Mouse (Mus musculus): ENCODE measurements at regions not wholly inside any gene's neighbourhood (a gene's known extent, or its start where the extent isn't known, plus 50 kb on each side); places are given as distances from the start of the nearest gene placed in this dataset.

GRCm38 (mm10) chr4:153696426-153697040 lies 213.9 kb upstream of the Ajap1 start:
- no peak for DNase-seq (ENCODE audit: low spot score in 2 of 2)
- intact Hi-C loops (cut with DNase I): no loop called here

GRCm38 (mm10) chr4:153707218-153707617 lies 224.6 kb upstream of the Ajap1 start:
- intact Hi-C loops (cut with DNase I): no loop called here
- DNase-seq (ENCODE audit: low spot score in 2 of 2): no peak

DNA sequence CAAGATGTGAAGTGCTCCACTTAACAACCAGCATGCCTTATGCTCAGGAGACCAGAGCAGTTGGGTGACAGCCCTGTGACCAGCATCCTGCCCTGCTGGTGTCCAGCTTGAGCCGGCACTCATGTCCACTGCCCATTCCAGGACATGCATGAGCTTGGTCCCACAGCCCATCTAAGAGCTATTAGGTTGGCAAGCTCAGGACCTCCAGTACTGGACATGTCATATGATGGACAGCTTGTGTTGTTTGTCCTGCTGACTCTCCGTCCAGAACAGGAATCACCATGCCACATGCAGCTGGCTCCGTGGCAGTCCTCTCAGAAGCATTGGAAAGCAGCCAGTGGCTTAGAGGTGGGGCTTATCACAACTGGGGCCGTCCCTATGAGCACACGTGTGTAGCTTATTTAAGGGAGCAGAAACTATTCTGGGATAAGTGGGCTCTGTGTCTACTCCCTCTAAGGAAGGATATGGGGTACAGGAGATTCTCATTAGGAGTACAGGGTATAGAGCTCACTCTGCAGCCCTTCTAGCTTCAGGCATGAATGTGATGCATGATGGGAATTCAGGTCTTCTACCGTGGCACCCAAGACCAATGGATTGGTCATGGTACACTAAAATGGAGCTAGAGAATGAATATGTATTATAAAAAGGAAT lies 232.5 kb upstream of the Ajap1 start:
- intact Hi-C loops (cut with DNase I): no loop called here
- no peak for DNase-seq (ENCODE audit: low spot score in 2 of 2)

- intact Hi-C loops (cut with DNase I): no loop called here
- no peak for DNase-seq (ENCODE audit: low spot score in 2 of 2)
These were observed 234.7 kb upstream of the Ajap1 start for GRCm38 (mm10) chr4:153717273-153717672.

GRCm38 (mm10) chr4:153724045-153724444 lies 233.0 kb upstream of the A430005L14Rik start:
- intact Hi-C loops (cut with DNase I): no loop called here
- DNase-seq (ENCODE audit: low spot score in 2 of 2): peak in 1 of 2 experiments; percentile 9

DNA sequence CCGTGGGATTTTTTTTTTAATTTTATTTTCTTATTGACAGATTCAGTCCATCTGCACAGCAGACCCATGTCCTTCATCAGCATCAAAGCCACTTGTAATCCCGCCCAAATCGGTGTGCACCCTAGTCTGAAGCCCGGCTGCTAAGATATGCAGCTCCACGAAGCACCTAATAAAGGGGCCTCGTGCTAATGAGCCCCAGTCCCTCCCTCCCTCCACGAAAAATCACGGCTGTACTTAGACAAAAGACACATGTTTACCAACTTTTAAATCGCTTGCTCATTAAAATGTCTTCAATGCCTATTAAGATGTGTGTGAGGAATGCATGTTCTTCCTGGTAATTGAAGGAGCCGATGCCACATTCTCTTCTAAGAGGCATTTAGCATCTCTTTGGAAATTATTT lies 229.8 kb upstream of the A430005L14Rik start:
- intact Hi-C loops (cut with DNase I): no loop called here
- no peak for DNase-seq (ENCODE audit: low spot score in 2 of 2)

DNA sequence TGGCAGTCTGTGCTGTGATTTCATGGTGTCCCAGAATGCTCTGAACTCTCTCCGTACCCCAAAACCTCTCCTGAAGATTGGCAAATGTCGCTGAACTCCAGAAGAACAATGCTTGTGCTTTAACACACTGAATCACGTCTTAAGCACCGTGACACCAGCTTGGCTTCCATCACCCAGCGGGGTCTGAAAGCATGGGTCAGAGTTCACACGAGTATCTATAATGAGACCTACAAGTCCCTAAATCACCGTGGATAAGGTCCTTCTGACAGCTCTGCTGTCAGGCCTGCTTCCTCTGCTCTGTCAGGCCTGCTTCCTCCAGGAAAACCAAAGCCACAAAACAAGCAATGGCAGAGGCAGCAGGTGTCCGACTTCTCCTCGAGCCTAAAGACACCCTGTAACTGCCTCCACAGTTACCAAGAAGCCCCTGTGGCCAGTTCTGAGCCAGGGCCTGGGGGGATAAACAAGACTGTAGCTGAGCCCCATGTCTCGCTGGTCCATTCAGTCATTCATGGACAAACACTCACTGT lies 229.1 kb upstream of the A430005L14Rik start:
- DNase-seq (ENCODE audit: low spot score in 2 of 2): no peak
- intact Hi-C loops (cut with DNase I): no loop called here

GRCm38 (mm10) chr4:153738088-153738487 lies 218.9 kb upstream of the A430005L14Rik start:
- no peak for DNase-seq (ENCODE audit: low spot score in 2 of 2)
- intact Hi-C loops (cut with DNase I): no loop called here

DNA sequence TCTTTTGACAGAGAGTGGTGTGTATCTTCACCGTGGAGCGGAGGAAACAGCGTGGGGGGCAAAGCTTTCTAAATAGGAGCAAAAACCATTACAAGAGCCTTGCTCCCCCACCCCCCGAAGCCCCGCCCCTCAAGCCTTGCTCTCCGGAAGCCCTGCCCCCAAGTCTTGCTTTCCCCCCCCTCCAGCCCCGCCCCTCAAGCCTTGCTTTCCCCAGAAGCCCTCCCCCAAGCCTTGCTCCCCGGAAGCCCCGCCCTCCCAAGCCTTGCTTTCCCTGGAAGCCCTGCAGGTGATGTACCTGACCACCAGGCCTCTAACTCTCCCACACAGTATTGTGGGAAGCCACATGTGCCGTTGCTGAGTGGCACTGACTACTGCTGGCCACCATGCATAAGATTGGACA lies 214.8 kb upstream of the A430005L14Rik start:
- intact Hi-C loops (cut with DNase I): no loop called here
- no peak for DNase-seq (ENCODE audit: low spot score in 2 of 2)

GRCm38 (mm10) chr4:153752791-153753190 lies 204.2 kb upstream of the A430005L14Rik start:
- DNase-seq (ENCODE audit: low spot score in 2 of 2): peak; percentile 39 to 55
- intact Hi-C loops (cut with DNase I): no loop called here

- DNase-seq (ENCODE audit: low spot score in 2 of 2): no peak
- intact Hi-C loops (cut with DNase I): no loop called here
These were observed 198.7 kb upstream of the A430005L14Rik start for GRCm38 (mm10) chr4:153758323-153758722.

DNA sequence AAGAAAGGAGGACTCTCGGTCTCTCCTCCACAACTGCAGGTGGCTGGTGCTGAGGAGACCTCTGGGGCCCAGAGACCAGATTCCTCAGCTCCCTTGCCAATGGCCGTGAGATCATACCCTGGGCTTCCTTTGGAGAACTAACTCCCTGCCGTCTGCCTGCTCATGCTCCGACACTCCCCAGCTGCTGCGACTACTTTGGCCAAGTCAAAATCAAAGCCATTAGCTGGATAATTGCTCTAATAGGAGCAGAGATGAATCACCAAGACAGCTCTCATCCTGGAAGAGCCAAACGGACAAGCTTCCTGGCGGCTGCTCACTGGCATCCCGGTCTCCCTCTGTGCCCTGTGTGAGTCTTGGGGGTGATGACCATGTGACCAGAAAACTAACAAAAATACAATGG lies 198.3 kb upstream of the A430005L14Rik start:
- intact Hi-C loops (cut with DNase I): no loop called here
- no peak for DNase-seq (ENCODE audit: low spot score in 2 of 2)

GRCm38 (mm10) chr4:153760934-153761333 lies 196.1 kb upstream of the A430005L14Rik start:
- intact Hi-C loops (cut with DNase I): no loop called here
- DNase-seq (ENCODE audit: low spot score in 2 of 2): peak in 1 of 2 experiments; percentile 26

DNA sequence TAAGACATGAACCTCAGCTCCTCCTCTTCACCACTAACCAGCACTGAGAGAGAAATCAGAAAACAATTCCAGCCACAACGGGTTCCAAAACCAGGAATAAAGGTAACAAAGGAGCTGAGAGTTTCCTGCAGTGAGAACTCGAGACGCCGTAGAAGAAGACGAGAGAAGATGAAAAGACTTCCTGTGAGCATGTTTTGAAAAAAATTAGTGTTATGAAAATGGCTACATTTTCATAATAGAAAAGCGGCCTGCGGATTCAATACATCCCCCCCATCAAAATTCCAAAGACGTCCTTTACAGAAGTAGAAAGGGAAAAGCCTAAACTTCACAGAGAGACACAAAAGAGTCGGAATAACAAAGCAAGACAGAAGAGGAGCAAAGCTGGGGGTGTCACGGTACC lies 193.6 kb upstream of the A430005L14Rik start:
- intact Hi-C loops (cut with DNase I): no loop called here
- DNase-seq (ENCODE audit: low spot score in 2 of 2): no peak

DNA sequence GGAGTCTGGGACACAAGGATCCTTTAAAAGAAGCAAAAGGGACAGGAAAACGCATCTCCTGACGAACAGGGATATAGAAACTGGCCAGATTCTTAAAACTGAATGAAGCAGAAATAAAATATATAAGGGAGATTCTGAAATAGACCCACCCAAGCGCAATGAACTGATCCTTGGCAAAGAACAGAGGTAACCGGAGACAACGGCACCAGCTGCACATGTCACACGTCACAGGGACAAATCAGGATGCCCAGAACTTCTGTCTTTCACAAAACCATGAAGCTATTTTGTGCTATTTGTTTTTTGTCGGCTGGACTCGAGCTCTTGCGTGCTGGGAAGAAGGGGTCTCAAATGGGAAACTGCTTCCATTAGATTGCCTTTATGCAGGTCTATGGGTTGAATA lies 189.3 kb upstream of the A430005L14Rik start:
- DNase-seq (ENCODE audit: low spot score in 2 of 2): peak in 1 of 2 experiments; percentile 32
- intact Hi-C loops (cut with DNase I): no loop called here

- intact Hi-C loops (cut with DNase I): no loop called here
- DNase-seq (ENCODE audit: low spot score in 2 of 2): no peak
These were observed 188.7 kb upstream of the A430005L14Rik start for GRCm38 (mm10) chr4:153768350-153768749.

GRCm38 (mm10) chr4:153770675-153771074 lies 186.4 kb upstream of the A430005L14Rik start:
- intact Hi-C loops (cut with DNase I): no loop called here
- no peak for DNase-seq (ENCODE audit: low spot score in 2 of 2)

GRCm38 (mm10) chr4:153780501-153780900 lies 176.5 kb upstream of the A430005L14Rik start:
- intact Hi-C loops (cut with DNase I): no loop called here
- no peak for DNase-seq (ENCODE audit: low spot score in 2 of 2)

GRCm38 (mm10) chr4:153781271-153781670 lies 175.8 kb upstream of the A430005L14Rik start:
- intact Hi-C loops (cut with DNase I): no loop called here
- no peak for DNase-seq (ENCODE audit: low spot score in 2 of 2)

DNA sequence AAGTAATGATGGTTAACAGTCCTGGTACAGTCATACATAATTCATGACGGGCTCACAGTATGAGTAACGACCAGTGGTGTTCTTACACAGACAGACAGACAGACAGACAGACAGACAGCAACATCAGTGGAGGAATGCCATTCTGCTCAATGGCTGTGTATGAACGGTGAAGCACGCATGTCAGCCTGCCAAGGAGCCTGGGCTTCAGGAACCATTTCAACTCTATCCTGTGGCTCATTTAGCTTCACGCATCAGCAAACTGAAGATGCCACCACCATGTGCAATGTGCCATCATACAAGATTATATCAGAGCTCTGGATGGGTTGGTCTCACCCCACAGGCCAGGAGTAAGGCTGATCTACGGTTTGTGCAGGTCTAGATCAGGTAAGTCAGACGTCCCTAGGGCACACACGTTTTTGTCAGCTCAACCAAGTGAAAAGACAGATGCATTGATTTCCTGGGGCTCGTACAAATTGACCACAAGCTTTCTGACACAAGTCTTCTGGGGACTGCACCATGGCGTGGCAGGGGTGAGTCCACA lies 175.0 kb upstream of the A430005L14Rik start:
- DNase-seq (ENCODE audit: low spot score in 2 of 2): no peak
- intact Hi-C loops (cut with DNase I): no loop called here

- intact Hi-C loops (cut with DNase I): no loop called here
- DNase-seq (ENCODE audit: low spot score in 2 of 2): no peak
These were observed 172.6 kb upstream of the A430005L14Rik start for GRCm38 (mm10) chr4:153784401-153784800.

All from left cerebral cortex, postnatal 14 days (tissue).